Mouse (Mus musculus) ES-Bruce4 (cell line): Measurements from ENCODE around the gene Cacna2d3.

Experiments
- CTCF ChIP-seq: IDR thresholded peaks from one replicate; pipeline ENCODE4 v1.8.1; 2011; ENCODE audit warnings: low read depth, low read length
- POLR2A ChIP-seq: IDR thresholded peaks from one replicate; pipeline ENCODE4 v1.8.1; 2011; ENCODE audit warnings: low read length; ENCODE audit not compliant: insufficient read depth

DNA sequence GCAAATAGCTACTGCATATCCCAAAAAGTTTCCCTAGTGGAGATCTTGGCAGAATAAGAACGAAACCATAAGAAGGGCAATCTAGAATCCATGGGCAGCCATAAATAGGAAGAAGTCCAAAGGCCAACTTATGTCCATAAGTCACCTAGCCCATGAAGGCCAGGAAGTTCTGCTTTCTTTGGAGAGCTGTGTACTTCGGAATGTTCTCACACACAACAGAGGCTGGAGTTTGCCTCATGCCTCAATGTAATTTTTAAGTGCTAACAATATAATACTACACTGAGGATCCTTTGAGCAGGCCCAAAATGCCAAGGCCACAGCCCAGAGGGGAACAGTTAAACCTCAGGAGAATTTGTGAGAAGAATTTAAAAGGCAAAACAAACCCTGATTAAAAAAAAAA, 257.4 kb downstream of the Cacna2d3 start:
- no peak for TF ChIP-seq POLR2A
- no peak for TF ChIP-seq CTCF
